Mouse (Mus musculus) midbrain, embryonic 14.5 days (tissue): ENCODE data around the gene Bst1. TPM values are rescaled to one million over a fixed set of nuclear protein-coding genes. Genes with fewer than 3 reads are reported as not detected.
A peak's percentile ranks its signal among the peaks of the same experiment; 100 is the strongest.

ENCODE experiments used
- ATAC-seq: fragments of 200-750 bp; cut with Nextera tagmentation; 2 replicates; pipeline ENCODE4 v1.8.0; 2017; ENCODE audit warnings: moderate number of reproducible peaks, moderate library complexity; ENCODE audit not compliant: low FRiP score, low TSS enrichment
- DNase-seq: peaks from one replicate; pipeline ENCODE4 v3.0.0-alpha.2; 2015
- H3K27ac ChIP-seq: fragments of 300-500 bp; sonication (generic); replicated peaks from 2 replicates; pipeline ENCODE4 v1.5.1; 2014; ENCODE audit warnings: mild to moderate bottlenecking, low read depth, low read length, moderate library complexity
- H3K27me3 ChIP-seq: fragments of 300-500 bp; sonication (generic); 2 replicates; pipeline ENCODE4 v1.6.1; 2014; ENCODE audit warnings: low read length, control low read depth, mixed read lengths; ENCODE audit not compliant: control insufficient read depth, insufficient read depth
- H3K36me3 ChIP-seq: fragments of 300-500 bp; sonication (generic); 2 replicates; pipeline ENCODE4 v1.6.1; 2014; ENCODE audit warnings: low read length, control low read depth; ENCODE audit not compliant: control insufficient read depth, insufficient read depth
- H3K4me1 ChIP-seq: fragments of 300-500 bp; sonication (generic); 2 replicates; pipeline ENCODE4 v1.6.1; 2014; ENCODE audit warnings: mild to moderate bottlenecking, antibody characterized with exemption, low read length, control low read depth; ENCODE audit not compliant: control insufficient read depth, insufficient read depth
- H3K4me2 ChIP-seq: fragments of 300-500 bp; sonication (generic); 2 replicates; pipeline ENCODE4 v1.6.1; 2014; ENCODE audit warnings: mild to moderate bottlenecking, low read length, moderate library complexity
- H3K4me3 ChIP-seq: fragments of 300-500 bp; sonication (generic); replicated peaks from 2 replicates; pipeline ENCODE4 v1.5.1; 2014; ENCODE audit warnings: low read depth, low read length
- H3K9ac ChIP-seq: fragments of 300-500 bp; sonication (generic); replicated peaks from 2 replicates; pipeline ENCODE4 v1.6.1; 2014; ENCODE audit warnings: mild to moderate bottlenecking, low read length, moderate library complexity
- H3K9me3 ChIP-seq: fragments of 300-500 bp; sonication (generic); 2 replicates; pipeline ENCODE4 v1.6.1; 2016; ENCODE audit warnings: low read length, control low read depth, mixed read lengths; ENCODE audit not compliant: control insufficient read depth
- WGBS: fragments of 180-500 bp; shearing (Covaris S2); extraction: QIAGEN DNeasy Blood & Tissue Kit; methylation state at CpG from one replicate; pipeline ENCODE4 v1.1.7; 2014; 5-methylcytosine and 5-hydroxymethylcytosine counted together
- polyA plus RNA-seq: library from polyadenylated mRNA; unstranded; fragments of >200 nt; fragmentation: Nextera tagmentation; extraction: Ambion mirVana; gene quantifications from 2 replicates; pipeline ENCODE4 v1.2.1, GENCODE M21; 2014

The Bst1 gene
- polyA plus RNA-seq, result not detected in 2 replicates

GRCm38 (mm10) chr5:43818695-43819094 lies at the start of gene Bst1:
Gene Bst1 (plus strand): TSS chr5:43818885.
- ATAC-seq (no peak), DNase-seq (no peak)
- H3K36me3 ChIP-seq, result no peaks in the 10 kb centered on the region
- H3K4me1 ChIP-seq, result no peaks in the 10 kb centered on the region
- no peaks in the 10 kb centered on the region for H3K27me3 ChIP-seq
- no peak within 1 kb of the TSS for H3K4me2 ChIP-seq
- no peak within 1 kb of the TSS for H3K9ac ChIP-seq
- no peak within 1 kb of the TSS for H3K4me3 ChIP-seq
- 47% methylated on average over 12 of the region's 12 CpGs for WGBS
- H3K9me3 ChIP-seq, result no peaks in the 10 kb centered on the region
- H3K27ac ChIP-seq, result no peak within 1 kb of the TSS

GRCm38 (mm10) chr5:43770618-43771354 lies 47.9 kb upstream of the Bst1 start:
- Histone ChIP-seq H3K4me1 (no peaks in the 10 kb centered on the region), H3K9me3 (no peaks in the 10 kb centered on the region), H3K27me3 (no peaks in the 10 kb centered on the region), H3K27ac (no peak overlapping the region), H3K36me3 (peaks cover 37% of the 10 kb centered on the region), H3K4me2 (no peak overlapping the region), H3K4me3 (no peak overlapping the region), H3K9ac (no peak overlapping the region)
- DNase-seq (no peak), ATAC-seq (no peak)
- 92% methylated on average over 3 of the region's 3 CpGs for WGBS

- H3K4me3 ChIP-seq, result no peak overlapping the region
- H3K9me3 ChIP-seq, result no peaks in the 10 kb centered on the region
- no peaks in the 10 kb centered on the region for H3K27me3 ChIP-seq
- WGBS, result 93% methylated on average over 3 of the region's 3 CpGs
- no peaks in the 10 kb centered on the region for H3K4me1 ChIP-seq
- DNase-seq, result no peak
- peaks cover 30% of the 10 kb centered on the region for H3K36me3 ChIP-seq
- ATAC-seq, result no peak
- H3K9ac ChIP-seq, result no peak overlapping the region
- H3K27ac ChIP-seq, result no peak overlapping the region
- H3K4me2 ChIP-seq, result no peak overlapping the region
Measured at GRCm38 (mm10) chr5:43771555-43771954, 47.1 kb upstream of the Bst1 start.

- DNase-seq, result no peak
- Histone ChIP-seq H3K4me3 (no peak overlapping the region), H3K36me3 (no peaks in the 10 kb centered on the region), H3K27me3 (no peaks in the 10 kb centered on the region), H3K4me2 (no peak overlapping the region), H3K9ac (no peak overlapping the region), H3K4me1 (peaks cover 6% of the 10 kb centered on the region), H3K27ac (no peak overlapping the region), H3K9me3 (no peaks in the 10 kb centered on the region)
- no peak for ATAC-seq
Measured at GRCm38 (mm10) chr5:43776407-43776806, 42.3 kb upstream of the Bst1 start.

GRCm38 (mm10) chr5:43776993-43777392 lies 41.7 kb upstream of the Bst1 start:
- WGBS, result 62% methylated on average over 1 of the region's 1 CpGs
- Histone ChIP-seq H3K27me3 (no peaks in the 10 kb centered on the region), H3K9me3 (no peaks in the 10 kb centered on the region), H3K27ac (no peak overlapping the region), H3K4me3 (no peak overlapping the region), H3K36me3 (no peaks in the 10 kb centered on the region), H3K9ac (no peak overlapping the region), H3K4me1 (peaks cover 6% of the 10 kb centered on the region), H3K4me2 (no peak overlapping the region)
- DNase-seq (no peak), ATAC-seq (no peak)

GRCm38 (mm10) chr5:43778583-43778982 lies 40.1 kb upstream of the Bst1 start:
- 92% methylated on average over 3 of the region's 3 CpGs for WGBS
- no peaks in the 10 kb centered on the region for H3K9me3 ChIP-seq
- H3K4me1 ChIP-seq, result peaks cover 6% of the 10 kb centered on the region
- ATAC-seq (no peak), DNase-seq (no peak)
- no peaks in the 10 kb centered on the region for H3K36me3 ChIP-seq
- no peak overlapping the region for H3K27ac ChIP-seq
- no peak overlapping the region for H3K4me3 ChIP-seq
- H3K4me2 ChIP-seq, result no peak overlapping the region
- H3K9ac ChIP-seq, result no peak overlapping the region
- H3K27me3 ChIP-seq, result no peaks in the 10 kb centered on the region

GRCm38 (mm10) chr5:43781423-43781976 lies 37.2 kb upstream of the Bst1 start:
- no peak for ATAC-seq
- Histone ChIP-seq H3K4me2 (peak overlapping the region; percentile 74), H3K36me3 (no peaks in the 10 kb centered on the region), H3K4me1 (peaks cover 6% of the 10 kb centered on the region), H3K27me3 (no peaks in the 10 kb centered on the region), H3K9ac (peak overlapping the region; percentile 93), H3K9me3 (no peaks in the 10 kb centered on the region), H3K4me3 (peak overlapping the region; percentile 80), H3K27ac (peak overlapping the region; percentile 99)
- DNase-seq, result no peak
- under 1% methylated on average over 56 of the region's 61 CpGs for WGBS

- Histone ChIP-seq H3K9ac (peak overlapping the region; percentile 93), H3K9me3 (no peaks in the 10 kb centered on the region), H3K4me2 (peak overlapping the region; percentile 74), H3K27ac (peak overlapping the region; percentile 99), H3K27me3 (no peaks in the 10 kb centered on the region), H3K4me3 (peak overlapping the region; percentile 80), H3K4me1 (peaks cover 6% of the 10 kb centered on the region), H3K36me3 (no peaks in the 10 kb centered on the region)
- DNase-seq (peak; percentile 95), ATAC-seq (peak; percentile 94)
- WGBS, result 3% methylated on average over 82 of the region's 82 CpGs
Measured at GRCm38 (mm10) chr5:43781977-43782930, 36.4 kb upstream of the Bst1 start.
